Mouse (Mus musculus) stomach, postnatal 0 days (tissue): ENCODE data around the gene Hebp1. TPM values are rescaled to one million over a fixed set of nuclear protein-coding genes. Genes with fewer than 3 reads are reported as not detected.

Source experiments
- ATAC-seq: fragments of 200-750 bp; cut with Nextera tagmentation; 2 replicates; pipeline ENCODE4 v1.8.0; 2017; ENCODE audit not compliant: low FRiP score, low TSS enrichment
- DNase-seq: peaks from one replicate; pipeline ENCODE4 v3.0.0-alpha.2; 2016; ENCODE audit warnings: low spot score
- H3K27ac ChIP-seq: fragments of 300-500 bp; sonication (generic); replicated peaks from 2 replicates; pipeline ENCODE4 v1.5.1; 2014; ENCODE audit warnings: mild to moderate bottlenecking, control low read depth
- H3K27me3 ChIP-seq: fragments of 300-500 bp; sonication (generic); 2 replicates; pipeline ENCODE4 v1.6.1; 2014; ENCODE audit warnings: low read length; ENCODE audit not compliant: control insufficient read depth, insufficient read depth
- H3K36me3 ChIP-seq: fragments of 300-500 bp; sonication (generic); 2 replicates; pipeline ENCODE4 v1.6.1; 2014; ENCODE audit warnings: low read length, mixed read lengths; ENCODE audit not compliant: control insufficient read depth, insufficient read depth
- H3K4me1 ChIP-seq: fragments of 300-500 bp; sonication (generic); replicated peaks from 2 replicates; pipeline ENCODE4 v1.6.1; 2014; ENCODE audit warnings: antibody characterized with exemption; ENCODE audit not compliant: control insufficient read depth, insufficient read depth
- H3K4me2 ChIP-seq: fragments of 300-500 bp; sonication (generic); replicated peaks from 2 replicates; pipeline ENCODE4 v1.6.1; 2014; ENCODE audit warnings: low read depth, mild to moderate bottlenecking, control low read depth, moderate library complexity
- H3K4me3 ChIP-seq: fragments of 300-500 bp; sonication (generic); 2 replicates; pipeline ENCODE4 v1.5.1; 2014; ENCODE audit warnings: low read depth, low read length, control low read depth
- H3K9ac ChIP-seq: fragments of 300-500 bp; sonication (generic); 2 replicates; pipeline ENCODE4 v1.6.1; 2014; ENCODE audit warnings: mild to moderate bottlenecking, low read length, control low read depth, mixed read lengths
- H3K9me3 ChIP-seq: fragments of 300-500 bp; sonication (generic); 2 replicates; pipeline ENCODE4 v1.6.1; 2016; ENCODE audit warnings: low read length; ENCODE audit not compliant: control insufficient read depth
- CTCF ChIP-seq: IDR thresholded peaks from 2 replicates; pipeline ENCODE4 v1.5.1; 2016; ENCODE audit warnings: antibody characterized with exemption, low read depth, mild to moderate bottlenecking, moderate library complexity
- EP300 ChIP-seq: optimal IDR thresholded peaks from 2 replicates; pipeline ENCODE3; 2016; ENCODE audit warnings: antibody characterized with exemption
- WGBS: fragments of 180-500 bp; shearing (Covaris S2); extraction: QIAGEN DNeasy Blood & Tissue Kit; methylation state at CpG from one replicate; pipeline ENCODE4 v1.1.7; 2014; 5-methylcytosine and 5-hydroxymethylcytosine counted together
- polyA plus RNA-seq: library from polyadenylated mRNA; unstranded; fragments of >200 nt; fragmentation: Nextera tagmentation; extraction: Ambion mirVana; gene quantifications from 2 replicates; pipeline ENCODE4 v1.2.1, GENCODE M21; 2015

Gene Hebp1
- polyA plus RNA-seq, 1 experiment from 2014 or later: 33.7 TPM

DNA sequence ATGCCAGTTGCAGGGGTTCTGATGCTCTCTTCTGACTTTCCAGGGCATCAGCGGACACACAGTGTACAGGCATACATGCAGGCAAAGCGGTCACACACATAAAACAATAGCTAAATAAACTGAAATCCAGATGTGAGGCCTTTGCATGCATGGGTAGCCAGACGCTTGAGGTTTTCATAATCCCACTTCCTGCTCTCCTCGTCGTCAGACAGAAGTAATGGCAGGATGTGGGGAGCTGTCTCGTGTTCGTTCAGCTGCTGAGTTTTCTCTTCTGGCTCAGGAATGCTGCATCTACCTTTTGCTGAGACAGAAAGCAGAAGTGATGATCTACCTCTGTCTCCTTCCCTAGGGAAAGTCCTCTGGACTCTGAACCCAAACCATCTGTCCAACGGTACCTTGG is 20.5 kb upstream of the Hebp1 start:
- DNase-seq (no peak), ATAC-seq (no peak)
- no peak overlapping the region for H3K4me2 ChIP-seq
- H3K36me3 ChIP-seq: peaks cover 6% of the 10 kb centered on the region; the same call in 1 of the 2 replicates
- no peaks in the 10 kb centered on the region for H3K9me3 ChIP-seq
- H3K9ac ChIP-seq: no peak overlapping the region
- WGBS: 57% methylated on average over 8 of the region's 8 CpGs
- no peak overlapping the region for H3K27ac ChIP-seq
- H3K4me1 ChIP-seq: no peaks in the 10 kb centered on the region
- TF ChIP-seq EP300: no peak
- H3K27me3 ChIP-seq: no peaks in the 10 kb centered on the region
- no peak overlapping the region for H3K4me3 ChIP-seq

GRCm38 (mm10) chr6:135212666-135213065 is 14.8 kb upstream of the Hebp1 start:
- DNase-seq (no peak), ATAC-seq (no peak)
- no peak overlapping the region for H3K27ac ChIP-seq
- no peaks in the 10 kb centered on the region for H3K27me3 ChIP-seq
- TF ChIP-seq EP300: no peak
- TF ChIP-seq CTCF: no peak
- no peak overlapping the region for H3K4me2 ChIP-seq
- H3K36me3 ChIP-seq: peaks cover 6% of the 10 kb centered on the region; the same call in 1 of the 2 replicates
- no peaks in the 10 kb centered on the region for H3K9me3 ChIP-seq
- 70% methylated on average over 2 of the region's 2 CpGs for WGBS
- no peak overlapping the region for H3K4me3 ChIP-seq
- no peak overlapping the region for H3K9ac ChIP-seq
- no peaks in the 10 kb centered on the region for H3K4me1 ChIP-seq

- no peak overlapping the region for H3K4me3 ChIP-seq
- WGBS: 65% methylated on average over 7 of the region's 7 CpGs
- no peaks in the 10 kb centered on the region for H3K4me1 ChIP-seq
- no peak overlapping the region for H3K9ac ChIP-seq
- no peak for TF ChIP-seq EP300
- TF ChIP-seq CTCF: no peak
- no peaks in the 10 kb centered on the region for H3K27me3 ChIP-seq
- no peaks in the 10 kb centered on the region for H3K9me3 ChIP-seq
- no peak for DNase-seq
- no peak overlapping the region for H3K4me2 ChIP-seq
- peak; percentile 38; the same call in 1 of the 2 replicates for ATAC-seq
- no peak overlapping the region for H3K27ac ChIP-seq
- peaks cover 8% of the 10 kb centered on the region; the same call in 1 of the 2 replicates for H3K36me3 ChIP-seq
Measured at GRCm38 (mm10) chr6:135211169-135211568, 13.3 kb upstream of the Hebp1 start.

GRCm38 (mm10) chr6:135206909-135207308 is 9.1 kb upstream of the Hebp1 start:
- H3K4me3 ChIP-seq: no peak overlapping the region
- 78% methylated on average over 8 of the region's 8 CpGs for WGBS
- H3K4me1 ChIP-seq: no peaks in the 10 kb centered on the region
- no peaks in the 10 kb centered on the region for H3K27me3 ChIP-seq
- H3K9ac ChIP-seq: no peak overlapping the region
- H3K36me3 ChIP-seq: peaks cover 2% of the 10 kb centered on the region; the same call in 1 of the 2 replicates
- no peaks in the 10 kb centered on the region for H3K9me3 ChIP-seq
- no peak overlapping the region for H3K27ac ChIP-seq
- DNase-seq (no peak), ATAC-seq (no peak)
- TF ChIP-seq EP300 (no peak), CTCF (no peak)
- H3K4me2 ChIP-seq: no peak overlapping the region

DNA sequence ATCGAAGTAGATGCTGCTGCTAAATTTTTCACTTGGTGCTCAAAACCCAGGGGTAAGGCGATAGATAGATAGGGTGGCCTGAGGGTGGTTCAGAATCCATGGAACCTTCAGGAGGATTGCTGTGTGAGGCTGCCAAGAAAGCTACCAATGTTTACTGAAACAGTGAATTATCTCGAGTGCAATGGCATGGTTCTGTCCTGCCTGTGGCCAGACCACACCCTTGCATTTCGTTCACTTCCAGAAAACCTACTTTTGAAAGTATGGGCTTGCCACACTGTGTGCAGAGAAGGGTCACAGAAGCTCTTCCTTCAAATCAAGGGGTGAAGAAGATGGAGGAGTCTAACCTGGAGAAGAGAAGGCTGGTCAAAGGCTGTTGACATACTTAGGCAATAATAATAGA is 8.0 kb upstream of the Hebp1 start:
- H3K9me3 ChIP-seq: no peaks in the 10 kb centered on the region
- ATAC-seq: no peak
- TF ChIP-seq EP300 (no peak), CTCF (no peak)
- no peak overlapping the region for H3K4me2 ChIP-seq
- H3K9ac ChIP-seq: no peak overlapping the region
- 56% methylated on average over 4 of the region's 4 CpGs for WGBS
- no peaks in the 10 kb centered on the region for H3K4me1 ChIP-seq
- no peak for DNase-seq
- H3K4me3 ChIP-seq: no peak overlapping the region
- peaks cover 2% of the 10 kb centered on the region; the same call in 1 of the 2 replicates for H3K36me3 ChIP-seq
- no peaks in the 10 kb centered on the region for H3K27me3 ChIP-seq
- no peak overlapping the region for H3K27ac ChIP-seq

GRCm38 (mm10) chr6:135204869-135205268 is 7.0 kb upstream of the Hebp1 start:
- H3K27me3 ChIP-seq: no peaks in the 10 kb centered on the region
- TF ChIP-seq EP300: no peak
- TF ChIP-seq CTCF: no peak
- ATAC-seq: no peak
- DNase-seq: no peak
- no peak overlapping the region for H3K9ac ChIP-seq
- H3K9me3 ChIP-seq: no peaks in the 10 kb centered on the region
- no peak overlapping the region for H3K27ac ChIP-seq
- H3K4me2 ChIP-seq: no peak overlapping the region
- H3K4me1 ChIP-seq: 0 out of 2 replicates have a peak, but pooled peaks cover 2% of the 10 kb centered on the region
- peaks cover 2% of the 10 kb centered on the region; the same call in 1 of the 2 replicates for H3K36me3 ChIP-seq
- H3K4me3 ChIP-seq: no peak overlapping the region
- 78% methylated on average over 4 of the region's 4 CpGs for WGBS
